Mouse (Mus musculus) liver, postnatal 0 days (tissue): ENCODE results near the gene Slc45a1. TPM values are rescaled to one million over a fixed set of nuclear protein-coding genes. Genes with fewer than 3 reads are reported as not detected.

Experiments
- ATAC-seq: fragments of 200-750 bp; cut with Nextera tagmentation; 2 replicates; pipeline ENCODE4 v1.8.0; 2017; ENCODE audit warnings: mild to moderate bottlenecking, moderate library complexity
- DNase-seq: peaks from one replicate; pipeline ENCODE4 v3.0.0-alpha.2; 2016
- H3K27ac ChIP-seq: fragments of 300-500 bp; sonication (generic); 2 replicates; pipeline ENCODE4 v1.5.1; 2014; ENCODE audit warnings: antibody characterized with exemption, moderate library complexity, mild to moderate bottlenecking, low read depth
- H3K27me3 ChIP-seq: fragments of 300-500 bp; sonication (generic); 2 replicates; pipeline ENCODE4 v1.6.1; 2014; ENCODE audit warnings: low read length, control low read depth, mixed read lengths; ENCODE audit not compliant: insufficient read depth
- H3K36me3 ChIP-seq: fragments of 300-500 bp; sonication (generic); replicated peaks from 2 replicates; pipeline ENCODE4 v1.6.1; 2014; ENCODE audit warnings: mild to moderate bottlenecking, control low read depth, low read length, moderate library complexity, mixed read lengths; ENCODE audit not compliant: insufficient read depth
- H3K4me1 ChIP-seq: fragments of 300-500 bp; sonication (generic); 2 replicates; pipeline ENCODE4 v1.6.1; 2014; ENCODE audit warnings: antibody characterized with exemption, mild to moderate bottlenecking, control low read depth; ENCODE audit not compliant: insufficient read depth
- H3K4me2 ChIP-seq: fragments of 300-500 bp; sonication (generic); 2 replicates; pipeline ENCODE4 v1.6.1; 2014; ENCODE audit warnings: low read depth, mild to moderate bottlenecking, low read length, moderate library complexity, mixed read lengths
- H3K4me3 ChIP-seq: fragments of 300-500 bp; sonication (generic); 2 replicates; pipeline ENCODE4 v1.5.1; 2014; ENCODE audit warnings: low read depth, low read length
- H3K9ac ChIP-seq: fragments of 300-500 bp; sonication (generic); replicated peaks from 2 replicates; pipeline ENCODE4 v1.6.1; 2014; ENCODE audit warnings: mild to moderate bottlenecking, moderate library complexity
- H3K9me3 ChIP-seq: fragments of 300-500 bp; sonication (generic); 2 replicates; pipeline ENCODE4 v1.6.1; 2016; ENCODE audit warnings: mild to moderate bottlenecking, control low read depth, low read length, mixed read lengths
- CTCF ChIP-seq: sonication (generic); IDR thresholded peaks from 2 replicates; pipeline ENCODE4 v1.5.1; 2016; ENCODE audit warnings: antibody characterized with exemption, low read depth
- EP300 ChIP-seq: IDR thresholded peaks from 2 replicates; pipeline ENCODE4 v1.6.1; 2016; ENCODE audit warnings: antibody characterized with exemption, low read depth, mild to moderate bottlenecking
- WGBS: fragments of 180-500 bp; shearing (Covaris S2); extraction: QIAGEN DNeasy Blood & Tissue Kit; methylation state at CpG from one replicate; pipeline ENCODE4 v1.1.7; 2014; ENCODE audit not compliant: insufficient replicate concordance; 5-methylcytosine and 5-hydroxymethylcytosine counted together
- polyA plus RNA-seq: library from polyadenylated mRNA; unstranded; fragments of >200 nt; fragmentation: Nextera tagmentation; extraction: Ambion mirVana; gene quantifications from 2 replicates; pipeline ENCODE4 v1.2.1, GENCODE M21; 2015

Gene Slc45a1
- polyA plus RNA-seq, 1 experiment from 2014 or later: not detected

GRCm38 (mm10) chr4:150595071-150595470 lies 56.9 kb downstream of the Slc45a1 start:
- 64% methylated on average over 3 of the region's 3 CpGs for WGBS
- TF ChIP-seq EP300 (no peak), CTCF (no peak)

GRCm38 (mm10) chr4:150594298-150594829 lies 57.6 kb downstream of the Slc45a1 start:
- TF ChIP-seq CTCF (no peak), EP300 (no peak)
- DNase-seq (no peak), ATAC-seq (no peak)
- no peak overlapping the region for H3K4me3 ChIP-seq
- H3K4me1 ChIP-seq: peaks cover 60% of the 10 kb centered on the region
- no peak overlapping the region for H3K9ac ChIP-seq
- 64% methylated on average over 4 of the region's 4 CpGs for WGBS
- H3K27ac ChIP-seq: peak overlapping the region; percentile 82
- no peaks in the 10 kb centered on the region for H3K9me3 ChIP-seq
- H3K36me3 ChIP-seq: no peaks in the 10 kb centered on the region; the same call in 1 of the 2 replicates
- H3K27me3 ChIP-seq: no peaks in the 10 kb centered on the region
- H3K4me2 ChIP-seq: no peak overlapping the region

More at GRCm38 (mm10) chr4:150595071-150595470, 56.9 kb downstream of the Slc45a1 start:
- Histone ChIP-seq H3K9me3 (no peaks in the 10 kb centered on the region), H3K4me3 (no peak overlapping the region), H3K9ac (no peak overlapping the region), H3K4me2 (no peak overlapping the region), H3K36me3 (no peaks in the 10 kb centered on the region; the same call in 1 of the 2 replicates), H3K27me3 (no peaks in the 10 kb centered on the region), H3K27ac (0 out of 2 replicates have a peak overlapping the region, but pooled peaks have one; percentile 82), H3K4me1 (peaks cover 54% of the 10 kb centered on the region)
- ATAC-seq: no peak
- no peak for DNase-seq

- DNase-seq (no peak), ATAC-seq (peak; percentile 54)
- Histone ChIP-seq H3K36me3 (no peaks in the 10 kb centered on the region; the same call in 1 of the 2 replicates), H3K9me3 (no peaks in the 10 kb centered on the region), H3K27me3 (no peaks in the 10 kb centered on the region), H3K4me2 (no peak overlapping the region), H3K4me3 (no peak overlapping the region), H3K9ac (no peak overlapping the region), H3K27ac (peak overlapping the region; percentile 82), H3K4me1 (peaks cover 61% of the 10 kb centered on the region)
- WGBS: 52% methylated on average over 4 of the region's 4 CpGs
- TF ChIP-seq CTCF (no peak), EP300 (no peak)
These were observed 58.3 kb downstream of the Slc45a1 start for GRCm38 (mm10) chr4:150593473-150594217.

- Histone ChIP-seq H3K9me3 (no peaks in the 10 kb centered on the region), H3K27ac (peak overlapping the region; percentile 20; the same call in 1 of the 2 replicates), H3K4me1 (peaks cover 68% of the 10 kb centered on the region), H3K36me3 (no peaks in the 10 kb centered on the region; the same call in 1 of the 2 replicates), H3K4me2 (no peak overlapping the region), H3K9ac (no peak overlapping the region; the same call in 1 of the 2 replicates), H3K27me3 (no peaks in the 10 kb centered on the region), H3K4me3 (no peak overlapping the region)
- WGBS: 42% methylated on average over 6 of the region's 6 CpGs
- DNase-seq (peak; percentile 40), ATAC-seq (peak; percentile 67)
- TF ChIP-seq EP300: no peak
- no peak for TF ChIP-seq CTCF
These were observed 59.9 kb downstream of the Slc45a1 start for GRCm38 (mm10) chr4:150592087-150592486.

- DNase-seq (no peak), ATAC-seq (no peak)
- H3K9me3 ChIP-seq: no peaks in the 10 kb centered on the region
- WGBS: 74% methylated on average over 4 of the region's 4 CpGs
- no peak overlapping the region for H3K4me3 ChIP-seq
- H3K27ac ChIP-seq: peak overlapping the region; percentile 9; the same call in 1 of the 2 replicates
- peaks cover 69% of the 10 kb centered on the region for H3K4me1 ChIP-seq
- no peaks in the 10 kb centered on the region for H3K27me3 ChIP-seq
- H3K36me3 ChIP-seq: no peaks in the 10 kb centered on the region; the same call in 1 of the 2 replicates
- H3K9ac ChIP-seq: no peak overlapping the region
- no peak for TF ChIP-seq EP300
- TF ChIP-seq CTCF: no peak
- H3K4me2 ChIP-seq: no peak overlapping the region
These were observed 60.4 kb downstream of the Slc45a1 start for GRCm38 (mm10) chr4:150591602-150592001.

GRCm38 (mm10) chr4:150590621-150591282 lies 61.2 kb downstream of the Slc45a1 start:
- ATAC-seq (no peak), DNase-seq (no peak)
- no peaks in the 10 kb centered on the region for H3K27me3 ChIP-seq
- 45% methylated on average over 3 of the region's 3 CpGs for WGBS
- TF ChIP-seq CTCF (no peak), EP300 (no peak)
- H3K9ac ChIP-seq: no peak overlapping the region
- H3K27ac ChIP-seq: 0 out of 2 replicates have a peak overlapping the region, but pooled peaks have one; percentile 39
- H3K4me2 ChIP-seq: no peak overlapping the region
- no peaks in the 10 kb centered on the region for H3K9me3 ChIP-seq
- H3K36me3 ChIP-seq: no peaks in the 10 kb centered on the region; the same call in 1 of the 2 replicates
- H3K4me3 ChIP-seq: no peak overlapping the region
- H3K4me1 ChIP-seq: peaks cover 70% of the 10 kb centered on the region
